Mouse (Mus musculus): ENCODE results near the gene Tnfrsf11a.

GRCm38 (mm10) chr1:105844341-105845006 is 64.0 kb downstream of the Tnfrsf11a start:
- TF ChIP-seq CTCF (IDR thresholded peaks at IDR 0.05; ENCODE audit: low read depth, low read length) (no peak), POLR2A (IDR thresholded peaks at IDR 0.05; ENCODE audit: borderline replicate concordance, low read depth, low read length) (no peak)

Data from bone marrow macrophage, adult 2 months (primary cell).